Mouse (Mus musculus): Measurements from ENCODE around the gene Tmem127.
"Not testable (repeated sequence)": the region's sequence is repeated elsewhere in the genome, so short reads cannot be mapped to it uniquely, and the experiment has no call there.

Tmem127 gene

GRCm38 (mm10) chr2:127259340-127259739 is 11.6 kb downstream of the Tmem127 start:
- intact Hi-C loops (cut with DNase I), result no loop called here

- intact Hi-C loops (cut with DNase I), result no loop called here
These were observed 14.8 kb downstream of the Tmem127 start for GRCm38 (mm10) chr2:127262480-127262879.

GRCm38 (mm10) chr2:127267854-127268253 is 20.1 kb downstream of the Tmem127 start:
- intact Hi-C loops (cut with DNase I), result no loop called here

- intact Hi-C loops (cut with DNase I), result no loop called here
These were observed 22.0 kb downstream of the Tmem127 start, which contains the start of gene Stard7 for GRCm38 (mm10) chr2:127269491-127270299. Gene Stard7 (plus strand): TSS chr2:127270218.

GRCm38 (mm10) chr2:127270300-127271041 is 22.8 kb downstream of the Tmem127 start:
- intact Hi-C loops (cut with DNase I), result no loop called here

GRCm38 (mm10) chr2:127271042-127271515 is 23.4 kb downstream of the Tmem127 start:
- intact Hi-C loops (cut with DNase I), result no loop called here

GRCm38 (mm10) chr2:127272049-127272448 is 24.3 kb downstream of the Tmem127 start:
- intact Hi-C loops (cut with DNase I), result not testable (repeated sequence)

- intact Hi-C loops (cut with DNase I), result no loop called here
These were observed 25.1 kb downstream of the Tmem127 start for GRCm38 (mm10) chr2:127272806-127273205.

- intact Hi-C loops (cut with DNase I), result no loop called here
These were observed 26.9 kb downstream of the Tmem127 start for GRCm38 (mm10) chr2:127274590-127274989.

GRCm38 (mm10) chr2:127275551-127276320 is 28.0 kb downstream of the Tmem127 start:
- intact Hi-C loops (cut with DNase I), result no loop called here

GRCm38 (mm10) chr2:127278162-127278561 is 30.5 kb downstream of the Tmem127 start:
- intact Hi-C loops (cut with DNase I), result no loop called here

GRCm38 (mm10) chr2:127292250-127292649 is 44.5 kb downstream of the Tmem127 start:
- intact Hi-C loops (cut with DNase I), result no loop called here

GRCm38 (mm10) chr2:127297001-127297805 is 49.5 kb downstream of the Tmem127 start:
- intact Hi-C loops (cut with DNase I), result no loop called here

- intact Hi-C loops (cut with DNase I), result no loop called here
These were observed 50.3 kb downstream of the Tmem127 start for GRCm38 (mm10) chr2:127298056-127298455.

GRCm38 (mm10) chr2:127300701-127301100 is 53.0 kb downstream of the Tmem127 start:
- intact Hi-C loops (cut with DNase I), result no loop called here

GRCm38 (mm10) chr2:127301883-127302282 is 54.2 kb downstream of the Tmem127 start:
- intact Hi-C loops (cut with DNase I), result no loop called here

- intact Hi-C loops (cut with DNase I), result not testable (repeated sequence)
These were observed 56.5 kb downstream of the Tmem127 start for GRCm38 (mm10) chr2:127304192-127304591.

GRCm38 (mm10) chr2:127304609-127305210 is 57.0 kb downstream of the Tmem127 start:
- intact Hi-C loops (cut with DNase I), result no loop called here

- intact Hi-C loops (cut with DNase I), result loop anchor here (2.0 kb wide), 1 partner anchor 35 kb away; no protein-coding TSS in a partner anchor
These were observed 58.4 kb downstream of the Tmem127 start for GRCm38 (mm10) chr2:127306123-127306522.

GRCm38 (mm10) chr2:127307179-127307578 is 59.5 kb downstream of the Tmem127 start:
- intact Hi-C loops (cut with DNase I), result loop anchor here (2.0 kb wide), 1 partner anchor 34 kb away; no protein-coding TSS in a partner anchor
